Mouse (Mus musculus) ES-E14 (cell line): ENCODE data around the gene Vmn1r143.
"Not testable (repeated sequence)": the region's sequence is repeated elsewhere in the genome, so short reads cannot be mapped to it uniquely, and the experiment has no call there.

Experiments used
- CHD2 ChIP-seq: IDR thresholded peaks from 2 replicates; pipeline ENCODE4 v1.6.1; 2014; ENCODE audit warnings: mild to moderate bottlenecking, low read depth, low read length, inconsistent platforms
- HCFC1 ChIP-seq: IDR thresholded peaks from 2 replicates; pipeline ENCODE4 v1.6.1; 2012; ENCODE audit warnings: low read length, inconsistent platforms, borderline replicate concordance; ENCODE audit not compliant: insufficient read depth
- MAFK ChIP-seq: IDR thresholded peaks from 2 replicates; pipeline ENCODE4 v1.6.1; 2014; ENCODE audit warnings: mild to moderate bottlenecking, low read depth, low read length, inconsistent platforms; ENCODE audit not compliant: insufficient read depth
- ZC3H11A ChIP-seq: IDR thresholded peaks from 2 replicates; pipeline ENCODE4 v1.6.1; 2012; ENCODE audit warnings: low read depth, mild to moderate bottlenecking, inconsistent platforms, low read length, borderline replicate concordance
- ZNF384 ChIP-seq: IDR thresholded peaks from 2 replicates; pipeline ENCODE4 v1.6.1; 2012; ENCODE audit warnings: low read depth, low read length, inconsistent platforms

DNA sequence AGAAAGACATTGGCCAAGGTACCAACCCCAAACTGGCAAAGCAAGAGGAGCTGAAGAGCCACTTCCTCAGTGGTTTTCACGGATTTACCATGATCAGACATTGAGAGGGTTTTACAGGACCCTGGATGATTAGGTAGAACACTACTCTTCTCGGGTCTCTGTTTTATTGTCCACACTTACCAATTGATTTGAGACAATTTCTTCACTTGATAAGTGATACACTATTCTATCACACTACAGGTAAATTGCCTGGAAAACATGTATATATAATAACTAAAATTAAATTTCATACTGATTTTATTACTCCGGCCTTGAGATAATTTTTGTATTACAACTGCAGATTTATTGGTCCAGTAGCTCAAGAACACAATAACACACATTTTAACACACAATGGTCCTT, 25.2 kb upstream of the Vmn1r143 start, which contains the start of gene Vmn1r142:
- not testable (repeated sequence) for TF ChIP-seq ZNF384, ZC3H11A, CHD2, HCFC1, MAFK
